Mouse (Mus musculus) erythroid progenitor cell, adult 5-6 weeks (primary cell): ENCODE data around the gene Cd69. TPM values are rescaled to one million over a fixed set of nuclear protein-coding genes. Genes with fewer than 3 reads are reported as not detected.

ENCODE experiments used
- ATAC-seq: replicated peaks from 2 replicates; pipeline ENCODE4 v1.8.0; 2016; ENCODE audit warnings: moderate number of reproducible peaks, mild to moderate bottlenecking, moderate TSS enrichment, inconsistent platforms; ENCODE audit not compliant: poor library complexity, low FRiP score, severe bottlenecking
- total RNA-seq, 2 experiments: library from RNA; stranded (forward) in 1 of 2; stranded (reverse) in 1 of 2; fragments of 150-400 nt in 1 of 2; fragments of 186-747, 209-891 nt in 1 of 2; gene quantifications; 2 replicates each; pipeline versions ENCODE4 v1.2.3 to v1.2.4; 2015 to 2017; ENCODE audit warnings: low replicate concordance in 2 of 2

Gene Cd69
- 24.3 and 26.3 TPM in 2 replicates for total RNA-seq (2015; ENCODE audit: low replicate concordance)
- total RNA-seq (2017; ENCODE audit: low replicate concordance) = 10.1 and 13.2 TPM in 2 replicates

DNA sequence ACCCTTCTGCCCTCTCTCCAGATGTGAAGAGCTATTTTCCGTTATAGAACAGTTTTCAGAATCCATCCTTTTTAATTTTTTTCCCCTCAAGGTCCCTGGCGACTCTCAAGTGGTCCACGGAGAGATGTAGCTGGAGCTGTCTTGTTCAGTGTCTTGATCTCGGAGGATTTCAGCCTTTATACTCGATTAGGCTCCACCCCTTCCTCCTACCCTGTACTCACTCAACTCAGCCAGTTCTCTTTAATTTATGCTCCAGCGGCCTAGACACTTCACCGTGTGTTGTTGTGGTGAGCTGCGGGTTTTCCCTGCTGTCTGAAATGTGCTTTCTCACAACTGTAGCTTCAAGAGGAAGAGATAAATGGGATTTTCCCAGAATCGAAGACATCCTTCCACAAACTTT is at the start of gene Cd69:
Cd69 (minus strand) TSS at position 217 of the 400 bp plus-strand sequence.
- 0 out of 2 replicates have a peak, but pooled peaks have one; percentile 14 for ATAC-seq

DNA sequence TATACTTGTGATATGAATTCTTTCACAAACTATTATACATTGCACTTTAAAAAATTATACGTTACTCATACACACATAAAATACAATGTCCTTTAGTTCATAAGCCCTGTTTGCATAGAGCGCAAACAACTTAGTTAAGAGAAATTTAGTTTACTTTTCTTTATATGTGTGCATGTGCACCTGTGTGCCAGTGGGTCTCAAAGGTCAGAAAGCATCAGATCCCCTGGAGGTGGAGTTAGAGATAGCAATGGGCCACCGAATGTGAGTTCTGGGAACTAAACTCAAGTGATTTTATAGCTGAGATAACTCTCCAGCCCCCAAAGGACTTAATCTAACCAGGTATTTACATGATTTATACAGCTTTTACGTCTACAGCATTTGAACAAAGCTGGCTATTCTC is 44.1 kb upstream of the Cd69 start:
- no peak for ATAC-seq

DNA sequence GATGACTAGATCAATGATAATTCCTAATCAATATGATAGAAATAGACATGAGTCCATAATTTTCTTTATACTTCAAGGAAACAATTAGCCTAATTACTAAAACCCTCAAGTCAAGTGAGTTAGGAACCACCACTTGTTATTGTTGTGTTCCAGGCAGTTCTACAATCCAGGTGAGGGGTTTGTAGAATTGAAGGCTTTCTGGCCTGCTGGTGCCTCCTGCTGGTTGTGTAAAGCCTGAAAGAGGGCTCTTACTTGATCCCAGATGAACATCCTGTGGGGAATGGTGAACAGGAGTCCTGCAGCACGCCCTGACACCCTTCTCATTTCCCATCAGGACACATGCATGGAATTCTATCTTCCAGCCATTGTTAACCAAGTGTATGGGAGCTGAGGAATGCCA is 43.2 kb upstream of the Cd69 start:
- ATAC-seq = no peak

DNA sequence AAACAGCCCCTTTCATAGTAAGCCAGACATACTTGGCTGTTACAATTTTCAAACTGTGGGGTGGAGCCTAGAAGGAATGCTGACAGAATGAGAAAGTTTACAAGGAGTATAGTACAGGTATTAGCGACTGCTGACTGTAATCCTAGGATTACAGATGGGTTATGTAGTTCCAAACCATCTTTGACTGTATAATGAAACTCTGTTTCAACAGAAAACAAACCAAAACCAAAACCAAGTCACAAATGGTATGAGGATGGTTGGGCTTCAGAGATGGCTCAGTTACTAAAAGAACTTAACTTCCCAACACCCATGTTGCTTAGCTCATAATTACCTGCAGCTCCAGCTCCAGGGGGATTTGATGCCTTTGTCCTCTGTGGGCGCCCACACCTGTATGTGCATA is 41.2 kb upstream of the Cd69 start:
- ATAC-seq = no peak

DNA sequence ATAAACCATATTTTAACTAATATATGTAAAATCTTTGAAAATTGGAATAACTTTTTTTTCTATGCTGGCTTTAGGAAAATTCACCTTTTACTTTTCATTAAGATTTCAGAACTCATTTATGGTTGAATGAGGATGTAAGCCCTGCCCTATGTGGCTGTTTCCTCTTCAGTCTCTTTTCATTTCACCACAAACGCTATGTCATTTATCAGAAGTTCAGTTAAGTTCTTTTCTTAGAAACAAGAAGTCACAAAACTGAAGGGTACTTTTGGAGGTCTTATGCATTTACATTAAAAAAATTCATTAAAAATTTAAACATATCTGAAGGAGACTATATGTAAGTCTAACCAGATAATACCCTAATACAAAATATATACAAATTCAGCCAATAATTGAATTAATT is 40.5 kb upstream of the Cd69 start:
- ATAC-seq = no peak

DNA sequence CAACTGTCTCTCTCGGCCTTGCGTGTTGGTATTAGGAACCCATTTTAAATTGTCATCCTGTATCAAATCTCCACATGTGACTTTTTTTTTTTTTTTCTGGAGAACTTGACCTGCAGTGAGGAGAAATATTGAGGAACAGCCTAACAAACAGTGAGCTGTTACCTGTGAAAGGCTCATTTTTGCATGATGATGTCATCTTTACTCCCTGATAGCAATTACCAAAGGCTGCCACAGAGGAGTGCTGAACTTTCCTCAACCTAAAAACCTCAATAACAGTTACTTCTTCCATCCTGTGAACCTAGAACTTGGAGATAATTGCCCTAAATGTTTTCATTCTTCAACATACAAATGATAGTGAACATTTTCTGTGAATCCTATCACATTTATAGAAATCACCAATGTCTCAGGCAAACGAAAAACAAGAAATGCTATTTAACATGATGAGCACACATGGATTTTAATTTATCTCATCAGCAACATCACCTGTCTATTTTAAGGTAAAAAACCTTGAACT is 39.5 kb upstream of the Cd69 start:
- no peak for ATAC-seq

DNA sequence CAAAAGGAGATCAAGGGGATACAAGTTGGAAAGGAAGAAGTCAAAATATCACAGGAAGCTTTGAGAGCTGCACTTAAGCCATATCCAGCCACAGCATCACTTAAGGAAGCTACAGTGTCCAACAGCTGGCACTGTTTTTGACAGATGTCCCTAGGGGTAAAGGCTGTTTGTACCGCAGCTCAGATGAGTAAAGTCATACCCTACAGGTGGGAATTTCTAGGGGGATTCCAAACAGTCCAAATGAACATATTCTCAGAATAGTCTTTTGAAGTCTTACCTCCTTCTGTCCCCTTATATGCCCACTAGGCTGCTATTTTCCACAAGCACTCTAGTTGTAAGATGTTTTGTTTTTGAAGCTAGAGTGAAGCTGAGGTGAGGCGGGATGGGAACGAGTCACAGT is 37.3 kb upstream of the Cd69 start:
- no peak for ATAC-seq

DNA sequence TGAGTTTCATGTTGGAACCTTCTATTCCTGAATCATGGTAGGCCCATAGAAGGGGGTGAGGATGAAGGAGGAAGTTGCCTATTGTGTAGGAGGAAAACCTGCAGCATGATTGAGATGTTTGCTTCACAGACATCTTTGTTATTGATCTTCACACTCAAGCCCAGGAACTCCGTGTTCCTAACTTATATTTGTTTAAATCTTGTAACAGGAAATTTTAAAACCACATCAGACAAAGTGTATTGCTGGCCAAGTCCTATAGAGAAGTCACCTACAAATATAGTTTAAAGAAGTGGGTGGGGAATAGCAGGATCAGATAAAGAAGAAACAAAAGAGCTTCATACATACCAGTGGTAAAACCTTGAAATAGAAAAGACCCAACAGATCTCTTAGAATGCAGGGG is 28.9 kb upstream of the Cd69 start:
- ATAC-seq = no peak

DNA sequence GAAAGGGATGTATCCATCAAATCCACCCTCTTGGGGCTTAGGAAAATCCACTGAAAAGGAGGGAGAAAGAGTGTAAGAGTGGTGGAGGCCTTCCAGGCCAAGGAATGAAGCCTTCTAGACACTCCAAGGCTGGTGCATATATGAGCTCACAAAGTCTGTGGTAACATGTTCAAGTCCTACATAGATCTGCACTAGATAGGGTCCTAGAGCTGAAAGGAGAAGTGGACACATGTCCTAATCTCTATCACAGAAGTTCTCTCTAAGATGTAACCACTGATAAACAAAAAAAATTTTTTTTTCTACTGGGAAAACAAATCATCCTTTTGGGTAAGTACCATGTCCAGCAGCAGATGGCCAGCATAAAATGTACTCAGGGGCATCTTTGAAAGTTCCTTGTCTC is 13.5 kb upstream of the Cd69 start:
- ATAC-seq = no peak

DNA sequence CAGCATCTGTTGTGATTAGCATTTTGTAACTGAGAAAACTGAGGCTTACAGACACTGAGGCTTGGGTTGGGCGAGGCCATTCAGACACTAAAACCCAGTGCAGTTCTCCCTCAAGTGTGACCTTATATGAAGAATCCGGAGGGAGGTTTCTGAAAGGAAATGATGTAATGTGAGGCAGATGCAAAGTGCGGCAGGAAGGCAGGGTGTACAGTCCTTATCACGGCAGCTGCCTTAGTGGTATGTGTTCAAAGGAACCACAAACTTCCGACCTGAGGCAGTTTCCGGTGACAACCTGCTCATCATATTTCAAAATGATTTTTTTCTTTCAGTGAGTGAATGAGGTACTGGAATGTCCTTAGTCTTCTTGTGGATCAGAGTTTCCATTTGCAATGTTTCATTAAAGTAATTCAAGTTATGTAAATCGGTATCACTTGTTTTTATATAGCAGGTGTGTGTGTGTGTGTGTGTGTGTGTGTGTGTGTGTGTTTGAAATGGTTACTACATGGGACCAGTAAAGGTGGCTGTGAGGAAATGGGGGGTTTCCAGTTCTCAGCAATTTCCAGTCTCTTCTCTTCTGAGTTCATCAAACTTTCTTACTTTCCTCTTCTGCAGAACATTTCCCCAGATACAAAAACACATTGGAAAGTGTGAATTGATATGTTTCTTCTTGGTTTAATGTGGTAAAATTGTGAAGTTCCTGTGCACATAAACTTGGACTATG is 9.3 kb upstream of the Cd69 start:
- no peak for ATAC-seq

DNA sequence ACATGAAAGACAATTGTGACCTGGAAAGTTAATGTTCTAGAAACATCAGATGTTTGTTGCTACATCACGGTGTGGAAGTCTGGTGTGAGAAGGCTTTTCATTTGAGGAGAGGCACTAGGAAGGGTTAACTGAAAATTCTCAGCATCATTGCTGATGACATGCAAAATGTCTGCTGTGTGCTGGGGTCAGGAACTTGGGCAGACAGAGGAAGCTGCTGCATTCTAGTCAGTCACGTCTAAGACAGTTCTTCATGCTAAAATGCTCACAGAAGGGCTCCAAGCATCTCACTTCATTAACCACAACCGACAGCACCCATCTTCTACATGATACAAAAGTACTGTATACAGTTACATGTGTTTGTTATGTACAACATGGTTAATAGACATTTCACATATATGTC is 8.0 kb upstream of the Cd69 start:
- ATAC-seq = no peak

DNA sequence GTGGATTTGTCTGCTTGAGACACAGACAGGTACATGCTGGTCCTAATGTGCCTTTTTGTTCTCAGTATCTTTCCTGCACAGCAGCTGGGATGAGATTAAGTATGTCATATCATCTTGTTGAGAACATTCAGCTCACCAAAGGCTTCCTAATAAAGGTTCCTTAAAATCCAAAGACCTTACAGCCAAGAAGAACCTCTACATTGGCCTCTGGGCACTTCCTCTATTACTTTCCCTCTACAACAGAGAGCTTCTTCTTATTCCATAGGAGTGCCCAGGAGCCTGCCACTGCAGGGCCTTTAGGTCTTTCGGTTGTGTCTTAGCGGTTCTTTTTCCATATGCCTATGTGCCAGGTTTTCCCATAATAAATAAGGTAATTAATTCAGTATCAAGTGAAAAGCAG is 1.2 kb upstream of the Cd69 start:
- ATAC-seq = no peak

DNA sequence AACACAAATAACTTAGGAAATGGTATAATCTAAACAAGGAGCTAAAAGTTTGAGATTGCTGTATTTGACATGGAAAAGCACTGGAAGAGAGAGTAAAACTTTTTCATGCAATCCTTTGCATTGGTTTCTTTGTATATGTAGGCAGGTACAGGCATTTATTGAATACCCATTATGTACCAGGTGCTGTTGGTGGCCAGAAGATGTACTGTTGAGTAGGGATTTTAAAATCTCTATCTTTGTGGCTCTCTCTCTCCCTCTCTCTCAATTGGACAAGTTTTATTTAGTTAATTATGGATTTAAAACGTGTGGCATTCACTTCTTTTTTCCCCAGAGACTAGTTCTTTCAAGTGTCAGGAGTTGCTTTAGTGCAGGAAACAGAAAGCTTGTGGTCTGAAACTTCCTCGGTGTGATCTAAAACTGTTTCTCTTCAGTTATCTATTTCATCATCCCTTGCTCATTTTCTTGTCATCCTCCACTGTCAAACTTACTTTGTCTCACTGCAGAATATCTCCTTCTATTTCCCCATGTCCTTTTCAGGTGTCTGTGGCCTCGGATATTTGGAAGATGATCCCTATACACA is 478 bp upstream of the Cd69 start:
- no peak for ATAC-seq

DNA sequence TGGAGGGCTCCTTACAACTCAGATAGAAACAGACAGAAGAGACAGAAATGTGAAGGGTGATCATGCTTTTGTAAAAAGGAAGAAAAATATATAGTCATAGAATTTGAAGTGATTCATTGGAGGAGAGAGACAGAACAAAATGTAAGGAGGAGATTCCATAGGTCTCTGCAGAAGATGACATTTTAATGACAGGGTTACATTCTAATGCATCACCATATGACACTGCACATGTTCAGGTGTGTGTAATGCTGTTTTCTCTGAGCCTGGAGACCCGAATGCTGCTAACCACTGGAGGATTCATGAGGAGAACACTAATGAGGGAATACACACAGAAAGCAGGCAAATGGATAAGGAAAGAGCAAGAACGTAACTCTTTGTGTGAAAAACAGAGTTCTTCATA is 760 bp downstream of the Cd69 start:
- no peak for ATAC-seq

DNA sequence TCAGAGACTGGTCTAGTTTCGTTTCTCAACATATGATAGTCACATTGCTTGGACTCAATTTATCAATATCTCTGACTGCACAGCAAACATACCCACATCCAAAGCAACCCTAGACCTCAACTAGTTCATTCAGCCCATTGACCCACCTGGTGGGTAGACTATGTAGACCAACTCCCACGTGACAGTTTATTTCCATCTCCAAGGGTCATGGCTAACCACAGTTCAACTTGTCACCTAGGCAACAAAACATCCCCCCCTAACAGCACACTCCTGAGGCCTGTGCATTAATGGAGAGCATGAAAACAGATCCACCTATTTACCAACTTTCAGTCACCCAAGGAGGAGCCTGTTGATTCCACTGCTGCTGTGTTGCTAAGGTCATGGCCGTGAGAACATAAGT is 1.6 kb downstream of the Cd69 start:
- no peak for ATAC-seq

DNA sequence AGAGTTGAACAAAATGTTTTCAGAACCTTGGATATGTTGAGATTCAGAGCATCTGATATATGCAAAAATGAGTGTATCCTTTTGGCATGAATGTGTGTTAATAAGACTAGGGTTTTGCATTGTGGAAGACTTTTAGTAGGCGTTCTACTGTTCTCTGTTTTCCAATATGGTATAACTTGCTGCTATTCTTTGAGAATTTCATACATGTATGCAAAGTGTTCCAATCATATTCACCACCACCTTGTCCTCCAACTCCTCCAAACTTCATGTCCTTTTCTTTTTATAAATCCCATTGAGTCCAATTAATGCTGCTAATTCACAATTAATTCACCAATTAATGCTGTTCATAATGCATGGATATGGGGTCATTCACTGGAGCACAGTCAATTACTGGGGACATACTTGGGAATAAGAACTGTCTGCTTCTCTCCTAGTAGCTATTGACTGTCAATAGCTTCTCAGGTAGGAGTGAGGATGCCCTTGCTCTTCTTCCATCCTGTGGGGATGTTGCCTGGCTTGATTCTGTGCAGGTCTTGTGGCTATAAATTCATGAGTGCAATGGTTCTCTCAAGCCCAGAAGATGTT is 8.7 kb downstream of the Cd69 start:
- ATAC-seq = no peak

DNA sequence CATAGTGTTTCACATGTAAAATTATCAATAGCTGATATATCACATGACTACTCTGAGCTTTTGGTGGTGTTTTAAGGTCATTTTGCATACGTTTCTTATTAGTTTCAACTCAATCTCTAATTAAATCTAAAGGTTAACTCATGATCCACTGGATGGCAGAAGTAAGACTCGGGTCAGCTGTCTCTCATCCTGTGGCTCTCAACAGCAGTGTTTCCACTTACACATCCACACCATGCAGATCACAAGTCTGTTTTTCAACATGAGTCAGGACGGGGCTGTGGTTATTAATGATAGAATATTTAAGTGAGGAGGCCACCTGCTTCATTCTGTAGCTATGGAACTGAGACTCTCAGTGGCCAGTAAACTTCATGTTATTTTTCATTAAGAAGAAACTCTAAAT is 9.4 kb downstream of the Cd69 start:
- no peak for ATAC-seq

DNA sequence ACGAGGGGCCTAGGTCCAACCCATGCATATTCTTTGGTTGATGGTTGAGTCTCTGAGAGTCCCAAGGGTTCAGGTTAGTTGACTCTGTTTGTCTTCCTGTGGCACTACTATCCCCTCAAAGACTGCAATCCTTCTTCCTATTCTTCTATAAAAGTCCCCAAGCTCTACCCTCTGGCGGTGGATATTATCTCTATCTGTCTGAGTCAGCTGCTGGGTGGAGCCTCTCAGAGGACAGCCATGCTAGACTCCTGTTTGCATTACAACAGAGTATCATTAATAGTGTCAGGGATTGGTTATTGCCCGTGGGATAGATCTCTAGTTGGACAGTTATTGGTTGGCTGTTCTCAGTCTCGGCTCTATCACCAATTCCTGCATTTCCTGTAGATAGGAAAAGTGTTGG is 14.3 kb downstream of the Cd69 start:
- no peak for ATAC-seq

DNA sequence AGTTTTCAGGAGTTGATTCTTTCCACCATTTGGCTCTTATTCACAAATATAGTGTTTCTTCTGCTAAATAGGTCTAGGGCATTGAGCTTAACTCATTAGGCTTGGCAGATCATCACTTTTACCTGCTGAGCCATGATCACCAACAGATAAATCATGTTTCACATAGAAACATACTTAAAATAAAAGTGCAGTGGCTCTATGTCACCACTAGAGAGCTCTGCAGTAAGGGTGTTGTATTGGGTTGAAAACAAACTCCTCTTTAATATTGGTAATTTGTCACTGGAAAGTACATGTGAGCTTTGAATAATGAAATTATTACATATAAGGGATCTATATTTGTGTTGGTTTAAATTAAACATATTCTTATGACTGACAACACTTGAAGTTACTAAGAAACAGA is 15.2 kb downstream of the Cd69 start:
- no peak for ATAC-seq

DNA sequence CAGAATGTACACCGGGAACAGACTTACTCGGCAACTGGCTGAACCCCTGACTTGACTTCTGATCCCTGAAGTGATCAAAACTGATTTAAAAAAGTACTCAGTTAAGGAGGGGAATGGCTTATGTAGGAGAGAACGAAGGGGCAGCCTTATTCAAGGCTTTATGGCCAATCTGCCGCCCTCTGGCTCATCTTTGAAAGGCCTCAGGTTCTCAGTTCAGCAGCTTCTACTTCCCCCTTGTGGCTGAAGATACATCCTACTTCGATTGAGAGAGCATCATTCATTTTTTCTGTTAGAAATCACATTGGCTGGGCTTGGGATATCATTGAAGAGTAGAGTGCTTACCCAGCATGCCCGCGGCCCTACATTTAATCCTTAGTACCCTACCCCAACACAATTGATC is 19.2 kb downstream of the Cd69 start:
- ATAC-seq = no peak

DNA sequence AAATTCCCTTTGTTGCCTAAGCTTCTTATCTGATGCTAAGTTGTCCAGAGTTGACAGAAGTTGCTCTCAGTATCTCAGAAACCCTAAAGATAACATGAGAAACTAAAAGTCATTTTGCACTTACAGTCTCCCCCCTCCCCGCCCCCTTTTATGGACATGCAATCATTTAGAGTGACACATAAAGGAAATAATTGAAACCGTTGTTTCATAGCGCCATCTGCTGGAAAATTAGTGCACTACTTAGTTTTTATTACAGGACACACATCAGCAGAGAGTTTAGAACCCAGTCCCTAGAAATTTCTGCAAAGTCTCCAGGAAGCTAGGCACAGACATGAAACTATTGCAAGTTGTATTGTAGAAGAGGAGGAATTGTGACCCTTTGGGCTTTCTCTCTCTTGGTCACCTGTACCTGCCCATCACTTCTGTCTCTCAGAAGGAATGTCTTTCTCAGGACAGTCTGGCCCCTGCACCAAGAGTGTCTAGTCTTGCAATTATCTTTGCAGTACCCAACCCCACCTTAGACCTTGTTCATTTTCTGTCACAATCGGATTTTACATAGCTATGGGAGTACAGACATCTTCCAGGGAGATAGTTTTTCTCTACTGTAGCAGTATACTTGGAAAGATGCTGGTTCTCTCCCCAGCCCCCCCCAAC is 20.2 kb downstream of the Cd69 start:
- ATAC-seq = no peak
